Mouse (Mus musculus) heart, postnatal 36 days (tissue): ENCODE data around the gene Kcnk5. TPM values are rescaled to one million over a fixed set of nuclear protein-coding genes. Genes with fewer than 3 reads are reported as not detected.

Experiments
- DNase-seq, 2 experiments: peaks; one replicate each; pipeline ENCODE4 v3.0.0; 2021 to 2022
- intact Hi-C: fragments of 180-260 bp; cut with DNase I; formaldehyde crosslinking; loops from one replicate; pipeline ENCODE4 v1.15.1; 2025
- total RNA-seq, 2 experiments: library from RNA; stranded (reverse); gene quantifications; 2 replicates each; pipeline ENCODE4 v1.2.3; 2021

Kcnk5 gene
- under 1 TPM; 0.54 to 0.75 TPM for total RNA-seq

- peak; percentile 82 for DNase-seq
- intact Hi-C loops, result no loop called here
Measured at GRCm38 (mm10) chr14:20181466-20181921, at the start of gene Kcnk5. Gene Kcnk5, minus strand, starts transcription at chr14:20181809.

GRCm38 (mm10) chr14:20230063-20230491, 48.5 kb upstream of the Kcnk5 start:
- intact Hi-C loops, result no loop called here
- no peak for DNase-seq

DNA sequence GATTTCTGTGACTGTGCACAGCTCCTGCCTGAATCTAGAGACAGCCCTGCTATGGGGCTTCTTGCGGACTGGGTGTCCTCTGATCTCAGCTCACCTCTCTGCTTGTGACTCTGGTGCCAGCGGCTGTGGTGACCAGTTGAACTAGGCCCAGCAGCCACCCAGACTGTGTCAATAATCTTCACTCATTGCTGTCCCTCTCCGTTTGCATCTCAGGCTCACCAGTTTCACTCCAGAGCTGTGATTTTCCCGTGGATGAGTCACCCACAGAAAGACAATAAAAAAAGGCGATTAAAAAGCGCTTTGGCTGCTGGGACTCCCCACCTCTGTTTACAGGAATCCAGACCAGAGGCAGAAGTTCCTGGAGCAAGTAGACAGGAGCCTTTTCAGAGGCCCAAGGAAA, 47.8 kb upstream of the Kcnk5 start:
- no peak for DNase-seq
- intact Hi-C loops, result no loop called here

DNA sequence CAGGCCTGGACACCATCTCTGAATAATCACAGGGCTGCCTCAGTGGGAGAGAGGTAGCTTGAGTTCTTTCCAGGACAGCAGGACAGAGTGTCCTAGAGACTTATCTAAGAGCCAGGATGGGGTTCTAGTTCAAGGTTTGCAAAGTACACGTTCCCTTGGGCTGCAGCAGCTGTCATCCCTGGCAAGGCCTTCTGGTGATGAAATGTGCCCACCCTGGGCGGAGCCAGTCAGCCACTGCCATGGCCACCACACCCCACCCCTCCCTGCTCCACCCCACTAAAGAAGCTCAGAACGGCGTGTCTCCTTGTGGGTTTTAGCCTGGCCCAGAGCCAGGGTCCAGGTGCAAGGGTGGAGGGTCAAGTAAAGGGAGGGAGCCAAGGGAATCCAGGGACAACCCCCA, 46.7 kb upstream of the Kcnk5 start:
- DNase-seq, result no peak
- intact Hi-C loops, result no loop called here

DNA sequence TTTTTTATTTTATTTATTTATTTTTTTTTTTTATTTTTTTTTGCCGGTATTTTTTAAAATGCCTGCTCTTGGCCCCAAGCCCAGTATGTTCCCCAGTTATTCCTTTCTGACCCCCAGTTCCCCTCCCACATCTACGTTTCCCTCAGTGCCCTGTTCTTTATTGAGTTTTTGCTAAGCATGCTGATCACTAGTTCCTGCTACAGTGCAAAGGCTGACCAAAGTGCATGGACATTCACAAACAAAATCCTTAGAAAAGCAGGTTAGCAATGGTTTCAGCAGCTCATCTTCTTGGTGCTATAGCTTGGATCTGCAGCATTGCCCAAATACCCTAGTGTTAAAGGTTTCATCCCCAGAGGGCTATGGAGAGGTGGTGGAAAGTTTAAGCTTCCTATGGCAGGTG, 45.4 kb upstream of the Kcnk5 start:
- no peak for DNase-seq
- intact Hi-C loops, result no loop called here

DNA sequence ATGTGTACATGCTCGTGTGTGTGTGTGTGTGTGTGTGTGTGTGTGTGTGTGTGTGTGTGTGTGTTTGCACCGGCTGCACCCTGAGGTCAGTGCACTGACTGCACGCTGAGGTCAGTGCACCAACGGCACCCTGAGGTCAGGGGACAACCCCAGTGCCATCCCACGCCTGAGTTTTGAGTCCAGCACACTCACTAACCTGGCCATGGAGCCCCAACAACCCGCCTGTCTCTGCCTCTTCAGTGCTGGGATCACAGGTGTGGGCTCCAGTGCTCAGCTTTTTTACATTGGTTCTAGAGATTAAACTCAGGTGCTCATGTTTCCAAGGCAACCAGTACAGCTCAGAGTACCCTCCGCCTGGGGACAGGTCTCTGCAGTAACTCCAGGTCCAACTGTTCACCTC, 44.9 kb upstream of the Kcnk5 start:
- DNase-seq, result no peak
- intact Hi-C loops, result no loop called here

DNA sequence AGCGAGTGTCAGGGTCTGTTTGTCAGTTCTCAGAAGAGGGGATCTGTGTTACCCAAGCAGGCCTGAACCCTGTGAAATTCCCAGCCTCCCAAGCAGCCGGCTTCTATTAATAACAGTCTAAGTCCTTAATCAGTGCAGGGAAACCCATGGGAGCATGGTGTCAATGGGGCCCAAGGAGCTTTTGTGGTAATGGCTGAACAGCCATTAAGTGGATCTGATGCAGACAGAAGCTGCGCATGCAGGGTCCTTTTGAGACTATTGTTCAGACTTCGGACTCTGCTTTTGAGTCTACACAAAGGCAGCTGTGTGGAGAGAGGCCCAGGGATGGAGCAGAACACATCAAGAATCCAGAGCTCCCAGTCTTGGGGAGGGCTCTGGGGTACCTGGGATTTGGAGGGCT, 43.9 kb upstream of the Kcnk5 start:
- intact Hi-C loops, result no loop called here
- DNase-seq, result no peak

GRCm38 (mm10) chr14:20224576-20225218, 43.1 kb upstream of the Kcnk5 start:
- intact Hi-C loops, result no loop called here
- DNase-seq, result no peak

- DNase-seq, result no peak
- intact Hi-C loops, result no loop called here
Measured at GRCm38 (mm10) chr14:20224163-20224562, 42.6 kb upstream of the Kcnk5 start.

DNA sequence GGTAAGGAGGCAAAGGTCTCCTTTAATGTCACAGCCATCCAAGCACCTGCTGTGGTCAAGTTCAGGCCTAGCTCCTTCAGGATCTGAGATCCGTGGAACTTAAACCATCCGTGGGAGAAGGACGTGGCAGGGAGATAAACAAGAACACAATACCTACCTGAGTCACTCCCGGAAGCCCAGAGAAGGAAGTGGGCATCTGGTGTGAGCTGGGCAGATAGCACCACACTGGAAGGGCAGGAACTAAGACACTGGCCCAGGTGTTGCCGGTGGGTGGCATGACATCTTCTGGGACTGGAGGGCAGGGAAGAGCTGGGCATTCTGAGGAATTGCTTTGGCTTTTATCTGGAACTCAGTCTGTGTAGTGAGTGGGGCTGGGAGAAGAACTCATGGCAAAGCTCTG, 41.6 kb upstream of the Kcnk5 start:
- DNase-seq, result no peak
- intact Hi-C loops, result no loop called here

GRCm38 (mm10) chr14:20221083-20221482, 39.5 kb upstream of the Kcnk5 start:
- intact Hi-C loops, result no loop called here

DNA sequence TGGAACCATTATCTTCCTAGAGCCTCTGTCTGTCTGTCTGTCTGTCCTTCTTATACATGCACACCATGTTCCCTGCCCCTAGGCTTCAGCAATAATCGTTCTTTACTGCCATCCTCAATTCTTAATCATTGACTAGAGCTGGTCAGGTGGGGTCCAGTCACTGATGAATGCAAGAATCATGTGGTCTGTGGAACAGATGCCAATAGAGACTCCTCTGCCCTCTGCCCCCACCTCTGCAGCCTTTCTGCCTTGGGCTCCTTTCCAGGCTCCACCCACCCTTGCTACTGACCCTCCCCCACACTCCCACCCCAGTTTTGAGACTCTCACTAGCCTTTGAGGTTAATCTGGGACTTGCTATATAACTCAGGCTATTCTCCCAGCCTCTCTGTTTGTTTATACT, 38.2 kb upstream of the Kcnk5 start:
- no peak for DNase-seq
- intact Hi-C loops, result no loop called here

More at GRCm38 (mm10) chr14:20221083-20221482, 39.5 kb upstream of the Kcnk5 start:
- no peak for DNase-seq

- intact Hi-C loops, result no loop called here
- DNase-seq, result no peak
Measured at GRCm38 (mm10) chr14:20217299-20217864, 35.8 kb upstream of the Kcnk5 start.

DNA sequence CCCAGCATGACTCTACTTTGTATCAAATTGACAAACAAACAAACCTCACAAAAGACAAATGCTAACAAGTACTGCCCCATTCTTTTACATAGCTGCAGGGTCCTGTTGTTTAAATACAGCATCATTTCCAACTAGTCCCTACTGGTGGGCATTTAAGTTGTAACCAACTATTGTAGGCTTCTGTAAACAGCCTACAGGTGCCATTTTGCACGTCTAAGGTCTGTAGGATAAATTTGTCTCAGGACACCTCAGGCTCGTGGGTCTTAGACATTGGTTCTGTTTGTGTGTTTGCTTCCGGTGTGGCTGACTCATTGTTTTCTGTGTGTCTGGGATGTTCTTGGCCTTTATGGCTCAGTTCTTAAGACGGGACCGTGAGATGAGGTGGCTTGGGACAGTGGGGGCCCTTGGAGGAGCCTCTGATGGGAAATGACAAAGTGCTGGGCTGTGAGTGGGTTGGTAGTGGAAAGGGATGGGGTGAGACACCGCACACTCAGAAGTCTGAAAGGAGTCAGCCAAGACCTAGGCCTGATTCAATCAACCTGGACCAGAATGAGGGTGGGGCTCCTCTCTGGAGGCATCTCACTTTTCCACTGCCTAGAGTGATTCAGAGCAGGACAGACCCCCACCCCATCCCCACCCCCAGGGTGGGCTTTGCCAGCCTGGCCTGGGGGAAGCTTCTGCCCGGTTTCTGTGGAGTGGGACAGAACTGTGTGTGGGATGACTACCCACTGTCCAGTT, 35.1 kb upstream of the Kcnk5 start:
- no peak for DNase-seq
- intact Hi-C loops, result no loop called here

- intact Hi-C loops, result no loop called here
- DNase-seq, result no peak
Measured at GRCm38 (mm10) chr14:20215826-20216225, 34.2 kb upstream of the Kcnk5 start.

- intact Hi-C loops, result no loop called here
- no peak for DNase-seq
Measured at GRCm38 (mm10) chr14:20214125-20214524, 32.5 kb upstream of the Kcnk5 start.

DNA sequence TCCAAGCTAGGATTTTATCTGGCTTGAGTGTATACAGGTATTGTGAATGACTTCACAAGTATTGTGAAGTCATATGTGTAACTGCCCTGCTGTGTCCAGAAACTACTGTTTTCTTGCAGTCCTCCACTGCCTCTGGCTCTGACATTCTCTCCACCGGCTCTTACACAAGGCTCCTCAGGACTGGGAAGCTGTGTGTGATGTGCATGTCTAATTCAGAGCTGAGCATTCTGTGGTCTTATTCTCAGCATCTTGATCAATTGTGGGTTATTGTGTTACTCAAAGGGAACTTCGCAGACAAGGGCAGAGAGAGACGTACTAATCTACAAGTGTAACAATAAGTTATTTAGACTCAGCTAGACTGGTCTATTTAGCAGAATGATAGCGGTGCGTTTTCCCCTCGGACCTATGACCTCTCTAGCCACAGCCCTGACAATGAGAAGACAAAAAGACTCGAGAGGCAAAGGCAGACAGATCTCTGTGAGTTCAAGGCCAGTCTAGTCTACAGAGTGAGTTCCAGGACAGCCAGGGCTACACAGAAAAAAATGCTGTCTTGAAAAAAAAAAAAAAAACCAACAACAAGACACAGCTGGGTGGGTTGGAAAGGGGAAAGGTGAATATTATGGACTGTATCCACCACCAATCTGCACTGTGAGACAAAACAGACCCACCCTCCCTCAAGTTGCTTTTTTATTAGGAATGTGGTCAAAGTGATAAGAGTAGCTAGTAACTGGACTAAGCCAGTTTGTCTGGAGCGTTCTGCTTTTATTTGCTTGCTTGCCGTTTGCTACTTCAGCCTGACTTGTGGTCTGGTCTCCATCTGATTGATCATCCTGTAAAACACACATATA, 30.4 kb upstream of the Kcnk5 start:
- intact Hi-C loops, result no loop called here
- no peak for DNase-seq

DNA sequence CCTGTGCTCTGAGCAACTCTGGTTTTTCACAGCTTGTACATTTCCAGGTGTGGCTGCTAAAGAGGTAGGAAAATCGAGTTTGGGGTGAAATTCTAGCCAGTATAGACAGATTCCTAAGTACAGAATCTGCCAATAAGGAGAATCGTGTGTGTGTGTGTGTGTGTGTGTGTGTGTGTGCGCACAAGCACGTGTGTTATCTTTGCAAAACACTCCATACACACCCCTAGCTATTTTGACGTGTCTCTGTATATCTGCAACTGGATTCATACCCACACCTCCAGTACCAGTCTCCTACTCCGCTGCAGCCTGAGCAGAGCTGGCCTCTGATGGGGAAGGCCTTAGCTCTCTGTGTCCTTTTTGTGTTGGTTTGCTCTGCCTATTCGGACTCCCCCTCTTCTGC, 28.3 kb upstream of the Kcnk5 start:
- intact Hi-C loops, result no loop called here
- DNase-seq, result no peak

DNA sequence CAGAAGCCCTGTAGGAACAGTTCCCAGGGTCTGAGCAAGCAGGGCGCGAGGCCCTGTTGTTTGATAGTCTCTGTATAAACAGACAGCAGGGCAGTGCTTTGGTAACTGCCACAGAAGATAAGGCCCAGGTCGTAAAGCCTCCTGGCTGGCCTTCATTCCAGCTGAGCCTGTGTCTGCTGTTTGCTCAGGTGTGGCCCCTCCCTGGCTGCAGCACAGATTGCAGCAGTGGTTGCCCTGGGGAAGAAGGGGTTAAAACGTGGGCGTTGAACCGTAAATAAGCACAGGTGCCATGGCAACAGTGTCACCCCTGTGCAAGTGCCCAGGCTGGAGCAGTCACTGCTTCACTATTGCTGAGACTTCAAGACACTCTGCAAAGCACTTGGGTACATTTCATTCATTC, 26.8 kb upstream of the Kcnk5 start:
- no peak for DNase-seq

DNA sequence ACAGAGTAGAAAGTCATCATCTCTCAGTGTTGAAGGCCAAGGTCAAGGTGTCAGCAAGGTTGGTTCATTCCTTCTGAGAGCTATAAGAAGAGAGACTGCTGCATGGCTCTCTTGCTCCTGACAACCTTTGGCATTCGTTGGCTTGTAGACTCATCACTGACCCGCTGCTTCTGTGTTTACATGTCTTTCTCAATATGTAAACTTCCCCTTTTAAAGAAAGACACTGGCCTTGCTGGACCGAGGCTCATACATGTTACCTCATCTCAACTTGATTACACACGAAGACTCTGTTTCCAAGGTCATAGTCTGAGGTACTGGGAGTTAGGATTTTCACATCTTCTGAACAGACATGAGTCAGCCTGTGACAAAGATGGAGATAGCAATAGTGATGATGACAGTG, 24.1 kb upstream of the Kcnk5 start:
- intact Hi-C loops, result no loop called here
- no peak for DNase-seq

More for the DNA sequence above, 26.8 kb upstream of the Kcnk5 start:
- intact Hi-C loops, result no loop called here

DNA sequence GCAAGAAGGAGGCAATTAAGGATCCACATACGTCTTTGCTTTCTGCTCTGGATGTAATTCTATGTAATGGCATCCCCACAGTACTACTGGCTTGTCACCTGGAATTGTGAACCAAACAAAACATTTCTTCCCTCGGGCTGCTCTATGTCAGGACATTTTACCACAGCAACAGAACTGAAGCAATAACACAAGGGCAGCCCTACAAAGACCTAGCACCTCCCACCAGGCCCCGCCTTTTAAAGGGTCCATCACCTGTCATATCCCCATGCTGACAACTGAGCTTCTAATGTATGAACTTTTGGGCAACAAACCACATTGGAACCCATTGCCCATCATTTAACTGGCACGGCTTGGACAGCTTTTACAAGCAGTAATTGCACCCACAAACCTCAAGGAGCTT, 21.7 kb upstream of the Kcnk5 start:
- no peak for DNase-seq
- intact Hi-C loops, result no loop called here
